Mouse (Mus musculus): Measurements from ENCODE around the gene Nlgn2. TPM values are rescaled to one million over a fixed set of nuclear protein-coding genes. Genes with fewer than 3 reads are reported as not detected.

The Nlgn2 gene
- total RNA-seq, 2 experiments from 2014 or later, result 239 to 241 TPM

GRCm38 (mm10) chr11:69801379-69801977 lies 36.1 kb downstream of the Nlgn2 start, which contains the start of gene Fgf11:
Fgf11 (minus strand) TSS chr11:69801857.
- no peak for DNase-seq (ENCODE audit: low spot score in 2 of 2)
- intact Hi-C loops (cut with DNase I), result loop anchor here (5.0 kb wide), 1 partner anchor 76 kb away; the partner anchor contains the start of gene Tmem95

- DNase-seq (ENCODE audit: low spot score in 2 of 2), result no peak
- intact Hi-C loops (cut with DNase I), result loop anchor here (5.0 kb wide), 1 partner anchor 77 kb away; the partner anchor contains the start of gene Tmem95
Measured at GRCm38 (mm10) chr11:69800392-69801197, 37.0 kb downstream of the Nlgn2 start.

- intact Hi-C loops (cut with DNase I), result loop anchor here (5.0 kb wide), 1 partner anchor 77 kb away; the partner anchor contains the start of gene Tmem95
- no peak for DNase-seq (ENCODE audit: low spot score in 2 of 2)
Measured at GRCm38 (mm10) chr11:69800138-69800391, 37.5 kb downstream of the Nlgn2 start.

GRCm38 (mm10) chr11:69799394-69800137 lies 38.0 kb downstream of the Nlgn2 start:
- intact Hi-C loops (cut with DNase I), result loop anchor here (5.0 kb wide), 1 partner anchor 78 kb away; the partner anchor contains the start of gene Tmem95
- DNase-seq (ENCODE audit: low spot score in 2 of 2), result no peak

- intact Hi-C loops (cut with DNase I), result no loop called here
Measured at GRCm38 (mm10) chr11:69797924-69798323, 39.7 kb downstream of the Nlgn2 start.

GRCm38 (mm10) chr11:69795983-69796435 lies 41.6 kb downstream of the Nlgn2 start:
- intact Hi-C loops (cut with DNase I), result no loop called here
- DNase-seq (ENCODE audit: low spot score in 2 of 2), result no peak

More at GRCm38 (mm10) chr11:69797924-69798323, 39.7 kb downstream of the Nlgn2 start:
- no peak for DNase-seq (ENCODE audit: low spot score in 2 of 2)

GRCm38 (mm10) chr11:69795168-69795982 lies 42.2 kb downstream of the Nlgn2 start, which contains the start of gene Chrnb1:
Chrnb1 (minus strand) TSS chr11:69795943.
- intact Hi-C loops (cut with DNase I), result no loop called here

GRCm38 (mm10) chr11:69793429-69793828 lies 44.2 kb downstream of the Nlgn2 start:
- DNase-seq (ENCODE audit: low spot score in 2 of 2), result no peak
- intact Hi-C loops (cut with DNase I), result no loop called here

More at GRCm38 (mm10) chr11:69795168-69795982, 42.2 kb downstream of the Nlgn2 start, which contains the start of gene Chrnb1:
- DNase-seq (ENCODE audit: low spot score in 2 of 2), result peak; percentile 81 to 84

- DNase-seq (ENCODE audit: low spot score in 2 of 2), result no peak
- intact Hi-C loops (cut with DNase I), result no loop called here
Measured at GRCm38 (mm10) chr11:69791420-69791819, 46.2 kb downstream of the Nlgn2 start.

GRCm38 (mm10) chr11:69789431-69789830 lies 48.2 kb downstream of the Nlgn2 start:
- DNase-seq (ENCODE audit: low spot score in 2 of 2), result no peak
- intact Hi-C loops (cut with DNase I), result no loop called here

- intact Hi-C loops (cut with DNase I), result no loop called here
- DNase-seq (ENCODE audit: low spot score in 2 of 2), result no peak
Measured at GRCm38 (mm10) chr11:69787306-69787705, 50.3 kb downstream of the Nlgn2 start.

GRCm38 (mm10) chr11:69784793-69785272 lies 52.8 kb downstream of the Nlgn2 start:
- no peak for DNase-seq (ENCODE audit: low spot score in 2 of 2)
- intact Hi-C loops (cut with DNase I), result no loop called here

GRCm38 (mm10) chr11:69781828-69782227 lies 55.8 kb downstream of the Nlgn2 start:
- no peak for DNase-seq (ENCODE audit: low spot score in 2 of 2)
- intact Hi-C loops (cut with DNase I), result no loop called here

GRCm38 (mm10) chr11:69778985-69779384 lies 58.6 kb downstream of the Nlgn2 start:
- DNase-seq (ENCODE audit: low spot score in 2 of 2), result no peak

GRCm38 (mm10) chr11:69778258-69778982 lies 59.2 kb downstream of the Nlgn2 start:
- DNase-seq (ENCODE audit: low spot score in 2 of 2), result no peak
- intact Hi-C loops (cut with DNase I), result no loop called here

More at GRCm38 (mm10) chr11:69778985-69779384, 58.6 kb downstream of the Nlgn2 start:
- intact Hi-C loops (cut with DNase I), result no loop called here

GRCm38 (mm10) chr11:69777504-69778257 lies 59.9 kb downstream of the Nlgn2 start:
- no peak for DNase-seq (ENCODE audit: low spot score in 2 of 2)
- intact Hi-C loops (cut with DNase I), result no loop called here

- DNase-seq (ENCODE audit: low spot score in 2 of 2), result no peak
- intact Hi-C loops (cut with DNase I), result no loop called here
Measured at GRCm38 (mm10) chr11:69776488-69776887, 61.1 kb downstream of the Nlgn2 start.

- intact Hi-C loops (cut with DNase I), result no loop called here
- DNase-seq (ENCODE audit: low spot score in 2 of 2), result no peak
Measured at GRCm38 (mm10) chr11:69775716-69776115, 61.9 kb downstream of the Nlgn2 start.
